ENCODE assay signal across 11 mouse cellular contexts in genomic region chr1:89073291-89073846, GRCm38 (mm10). TPM values are rescaled to one million over a fixed set of nuclear protein-coding genes. Genes with fewer than 3 reads are reported as not detected.
DNase-seq lines count a peak whose midpoint lies in the region; ATAC-seq and TF ChIP-seq lines count a peak whose summit lies in the region.
"Had no signal": no experiment of that assay in that cellular context is flagged by ENCODE, and none has a peak within 500 bp of the region (broad histone marks: within the 10 kb centered on the region; RNA-seq: fewer than 3 reads in every experiment).

No protein-coding gene starts in this region.

- no peaks in the 10 kb centered on the region for H3K36me3 ChIP-seq in limb, embryonic 12.5 days
- peaks cover 4% of the 10 kb centered on the region; the same call in 1 of the 2 replicates for H3K36me3 ChIP-seq in limb, embryonic 10.5 days
- H3K36me3 ChIP-seq in hindbrain, embryonic 16.5 days (ENCODE audit: control insufficient read depth, insufficient read depth, low read length), result no peaks in the 10 kb centered on the region
- no peaks in the 10 kb centered on the region for H3K36me3 ChIP-seq in neural tube, embryonic 15.5 days

- no peaks in the 10 kb centered on the region for H3K27me3 ChIP-seq in limb, embryonic 12.5 days
- H3K27me3 ChIP-seq in limb, embryonic 10.5 days (ENCODE audit: low read depth, poor library complexity, severe bottlenecking), result no peaks in the 10 kb centered on the region
- no peaks in the 10 kb centered on the region for H3K27me3 ChIP-seq in hindbrain, embryonic 16.5 days (replicated peaks; ENCODE audit: control insufficient read depth, insufficient read depth, low read length)
- H3K27me3 ChIP-seq in neural tube, embryonic 15.5 days (replicated peaks), result no peaks in the 10 kb centered on the region

- H3K27ac ChIP-seq in gastrocnemius, adult 2 months, result 0 out of 2 replicates have a peak overlapping the region, but pooled peaks have one; percentile 20
- H3K27ac ChIP-seq in limb, embryonic 12.5 days, result no peak overlapping the region
- no peak overlapping the region for H3K27ac ChIP-seq in limb, embryonic 10.5 days
- H3K27ac ChIP-seq in hindbrain, embryonic 16.5 days (ENCODE audit: low read depth, low read length), result 0 out of 2 replicates have a peak overlapping the region, but pooled peaks have one; percentile 20
- no peak overlapping the region for H3K27ac ChIP-seq in neural tube, embryonic 15.5 days (replicated peaks)

- no peak for ATAC-seq in limb, embryonic 12.5 days (ENCODE audit: insufficient number of reproducible peaks, insufficient read depth, low FRiP score, low TSS enrichment, low read depth)
- no peak for ATAC-seq in hindbrain, embryonic 16.5 days
- ATAC-seq in neural tube, embryonic 15.5 days (ENCODE audit: low FRiP score), result no peak

- H3K9me3 ChIP-seq in limb, embryonic 12.5 days, result no peaks in the 10 kb centered on the region
- H3K9me3 ChIP-seq in limb, embryonic 10.5 days (replicated peaks), result no peaks in the 10 kb centered on the region
- no peaks in the 10 kb centered on the region for H3K9me3 ChIP-seq in hindbrain, embryonic 16.5 days (ENCODE audit: control insufficient read depth, low read length)
- no peaks in the 10 kb centered on the region for H3K9me3 ChIP-seq in neural tube, embryonic 15.5 days (replicated peaks)

- intact Hi-C loops in gastrocnemius, adult 2 months (cut with DNase I), result loop anchor here (10.0 kb wide), 2 partner anchors 61 to 111 kb away; no protein-coding TSS in a partner anchor

- peaks cover 54% of the 10 kb centered on the region for H3K4me1 ChIP-seq in limb, embryonic 12.5 days (replicated peaks)
- peaks cover 45% of the 10 kb centered on the region for H3K4me1 ChIP-seq in limb, embryonic 10.5 days
- H3K4me1 ChIP-seq in hindbrain, embryonic 16.5 days (ENCODE audit: control insufficient read depth, insufficient read depth, low read depth, low read length), result peaks cover 25% of the 10 kb centered on the region
- peaks cover 56% of the 10 kb centered on the region for H3K4me1 ChIP-seq in neural tube, embryonic 15.5 days
- H3K4me1 ChIP-seq in lung, adult 2 months (ENCODE audit: control insufficient read depth, insufficient read depth, low read length), result peaks cover 16% of the 10 kb centered on the region

- no peak for TF ChIP-seq CTCF in gastrocnemius, adult 2 months (IDR thresholded peaks at IDR 0.05)
- no peak for TF ChIP-seq CTCF in lung, adult 2 months (IDR thresholded peaks at IDR 0.05; ENCODE audit: insufficient read depth, low read length)

- WGBS in limb, embryonic 12.5 days, result 93% methylated on average over 5 of the region's 5 CpGs
- 90% methylated on average over 5 of the region's 5 CpGs for WGBS in limb, embryonic 10.5 days
- 59% methylated on average over 5 of the region's 5 CpGs for WGBS in hindbrain, embryonic 16.5 days
- WGBS in neural tube, embryonic 15.5 days, result 54% methylated on average over 5 of the region's 5 CpGs
- WGBS in lung, adult 2 months, result 79% methylated on average over 5 of the region's 5 CpGs

- 0 out of 2 replicates have a peak overlapping the region, but pooled peaks have one; percentile 71 for H3K4me2 ChIP-seq in limb, embryonic 12.5 days
- H3K4me2 ChIP-seq in hindbrain, embryonic 16.5 days (ENCODE audit: low read length), result peak overlapping the region; percentile 74
- H3K4me2 ChIP-seq in neural tube, embryonic 15.5 days, result peak overlapping the region; percentile 82

- H3K9ac ChIP-seq in limb, embryonic 12.5 days (replicated peaks), result no peak overlapping the region
- H3K9ac ChIP-seq in hindbrain, embryonic 16.5 days (ENCODE audit: low read depth, low read length), result no peak overlapping the region
- no peak overlapping the region for H3K9ac ChIP-seq in neural tube, embryonic 15.5 days (replicated peaks)

- no peak for DNase-seq in gastrocnemius, adult 2 months
- DNase-seq in gastrocnemius, adult 18-20 months (ENCODE audit: low spot score), result no peak
- DNase-seq in limb, embryonic 10.5 days (ENCODE audit: low spot score), result no peak
- no peak for DNase-seq in urinary bladder, postnatal 4 days (ENCODE audit: low spot score in 2 of 2)
- DNase-seq in lung, adult 2 months, result no peak
- DNase-seq: left cerebral cortex, postnatal 4 days; lung, embryonic 14.5 days had no signal

- no peak for TF ChIP-seq POLR2A in lung, adult 2 months (IDR thresholded peaks at IDR 0.05; ENCODE audit: borderline replicate concordance, extremely low read depth, low read depth, low read length)

- no peak overlapping the region for H3K4me3 ChIP-seq in gastrocnemius, adult 2 months
- no peak overlapping the region for H3K4me3 ChIP-seq in limb, embryonic 12.5 days (replicated peaks)
- H3K4me3 ChIP-seq in limb, embryonic 10.5 days, result no peak overlapping the region
- H3K4me3 ChIP-seq in hindbrain, embryonic 16.5 days (ENCODE audit: low read length), result no peak overlapping the region; the same call in 1 of the 2 replicates
- H3K4me3 ChIP-seq in neural tube, embryonic 15.5 days (replicated peaks), result peak overlapping the region; percentile 94
- no peak overlapping the region for H3K4me3 ChIP-seq in lung, adult 2 months (replicated peaks; ENCODE audit: extremely low read depth, low read depth, low read length)

RNA-seq across cellular contexts. Expression of gene Sh3bp4, which starts 3.2 kb away (rescaled TPM):
- 1 to 10 TPM; 2.1 to 4.0 TPM for total RNA-seq in gastrocnemius, adult 2 months (2021)
- 1 to 10 TPM; 2.5 to 3.7 TPM for total RNA-seq in gastrocnemius, adult 18-20 months (2021)
- 22.3 and 23.1 TPM in 2 replicates for polyA plus RNA-seq in limb, embryonic 12.5 days (2016; fragmentation: Nextera tagmentation; extraction: Ambion mirVana)
- 25.9 and 26.9 TPM in 2 replicates for polyA plus RNA-seq in limb, embryonic 10.5 days (2016; fragmentation: Nextera tagmentation; extraction: Ambion mirVana)
- 13.7 and 17.0 TPM in 2 replicates for polyA plus RNA-seq in hindbrain, embryonic 16.5 days (2015; fragmentation: Nextera tagmentation; extraction: Ambion mirVana)
- 14.2 and 14.4 TPM in 2 replicates for polyA plus RNA-seq in neural tube, embryonic 15.5 days (2015; fragmentation: Nextera tagmentation; extraction: Ambion mirVana)
- 33.9 and 40.2 TPM in 2 replicates for polyA plus RNA-seq in lung, adult 2 months (2012; rRNA removed)
- total RNA-seq: MEL had no signal

Comparison
In these comparisons a context has a peak if more than half of its experiments do, and no peak if none do; other contexts are left out.
1. H3K27ac ChIP-seq: peak in gastrocnemius, adult 2 months (single experiment) and hindbrain, embryonic 16.5 days (single experiment); none in limb, embryonic 12.5 days (single experiment), limb, embryonic 10.5 days (single experiment) and neural tube, embryonic 15.5 days (single experiment).
2. Peak in every context shown above with its lines, with median percentiles within 50 percentile points of each other: H3K4me2 ChIP-seq.